Mouse (Mus musculus) midbrain, embryonic 13.5 days (tissue): ENCODE results near the gene Efna2. TPM values are rescaled to one million over a fixed set of nuclear protein-coding genes. Genes with fewer than 3 reads are reported as not detected.

Experiments
- ATAC-seq: fragments of 200-750 bp; cut with Nextera tagmentation; 2 replicates; pipeline ENCODE4 v1.8.0; 2017; ENCODE audit warnings: mild to moderate bottlenecking, moderate TSS enrichment, moderate library complexity
- H3K27ac ChIP-seq: fragments of 300-500 bp; sonication (generic); 2 replicates; pipeline ENCODE4 v1.5.1; 2015; ENCODE audit warnings: inconsistent platforms, mild to moderate bottlenecking, moderate library complexity
- H3K27me3 ChIP-seq: fragments of 300-500 bp; sonication (generic); 2 replicates; pipeline ENCODE4 v1.6.1; 2015; ENCODE audit warnings: mild to moderate bottlenecking, inconsistent platforms
- H3K36me3 ChIP-seq: fragments of 300-500 bp; sonication (generic); 2 replicates; pipeline ENCODE4 v1.6.1; 2015; ENCODE audit warnings: mild to moderate bottlenecking, inconsistent platforms
- H3K4me1 ChIP-seq: fragments of 300-500 bp; sonication (generic); replicated peaks from 2 replicates; pipeline ENCODE4 v1.6.1; 2015; ENCODE audit warnings: inconsistent platforms
- H3K4me2 ChIP-seq: fragments of 300-500 bp; sonication (generic); replicated peaks from 2 replicates; pipeline ENCODE4 v1.6.1; 2015; ENCODE audit warnings: moderate library complexity, mild to moderate bottlenecking, inconsistent platforms
- H3K4me3 ChIP-seq: fragments of 300-500 bp; sonication (generic); replicated peaks from 2 replicates; pipeline ENCODE4 v1.5.1; 2015; ENCODE audit warnings: mild to moderate bottlenecking, inconsistent platforms
- H3K9ac ChIP-seq: fragments of 300-500 bp; sonication (generic); replicated peaks from 2 replicates; pipeline ENCODE4 v1.6.1; 2015; ENCODE audit warnings: mild to moderate bottlenecking, inconsistent platforms
- H3K9me3 ChIP-seq: fragments of 300-500 bp; sonication (generic); 2 replicates; pipeline ENCODE4 v1.6.1; 2016; ENCODE audit warnings: mild to moderate bottlenecking, inconsistent platforms
- WGBS: fragments of 180-500 bp; shearing (Covaris S2); methylation state at CpG from one replicate; pipeline ENCODE4 v1.1.7; 2015; 5-methylcytosine and 5-hydroxymethylcytosine counted together
- polyA plus RNA-seq: library from polyadenylated mRNA; unstranded; fragments of >200 nt; fragmentation: Nextera tagmentation; extraction: Ambion mirVana; gene quantifications from 2 replicates; pipeline ENCODE4 v1.2.1, GENCODE M21; 2015

Efna2 gene
- polyA plus RNA-seq, 1 experiment from 2014 or later = 41.3 TPM

- Histone ChIP-seq H3K4me1 (peaks cover 71% of the 10 kb centered on the region), H3K27ac (no peak overlapping the region), H3K4me3 (no peak overlapping the region), H3K27me3 (no peaks in the 10 kb centered on the region), H3K9ac (peak overlapping the region; percentile 1; the same call in 1 of the 2 replicates), H3K36me3 (peaks cover 31% of the 10 kb centered on the region), H3K4me2 (no peak overlapping the region; the same call in 1 of the 2 replicates), H3K9me3 (no peaks in the 10 kb centered on the region)
- no peak for ATAC-seq
- whole genome bisulfite sequencing = 97% methylated on average over 12 of the region's 12 CpGs
Measured at GRCm38 (mm10) chr10:80144159-80144558, 35.1 kb upstream of the Efna2 start.

GRCm38 (mm10) chr10:80144864-80145838 is 34.1 kb upstream of the Efna2 start:
- H3K4me3 ChIP-seq = no peak overlapping the region

GRCm38 (mm10) chr10:80145896-80146295 is 33.4 kb upstream of the Efna2 start:
- Histone ChIP-seq H3K36me3 (peaks cover 31% of the 10 kb centered on the region), H3K27ac (peak overlapping the region; percentile 4; the same call in 1 of the 2 replicates), H3K27me3 (no peaks in the 10 kb centered on the region), H3K9ac (peak overlapping the region; percentile 24; the same call in 1 of the 2 replicates), H3K4me1 (peaks cover 60% of the 10 kb centered on the region), H3K4me2 (0 out of 2 replicates have a peak overlapping the region, but pooled peaks have one; percentile 7), H3K4me3 (no peak overlapping the region), H3K9me3 (no peaks in the 10 kb centered on the region)
- no peak for ATAC-seq
- WGBS = 94% methylated on average over 6 of the region's 6 CpGs

More at GRCm38 (mm10) chr10:80144864-80145838, 34.1 kb upstream of the Efna2 start:
- Histone ChIP-seq H3K4me2 (no peak overlapping the region), H3K27ac (0 out of 2 replicates have a peak overlapping the region, but pooled peaks have one; percentile 4), H3K4me1 (peaks cover 65% of the 10 kb centered on the region), H3K27me3 (no peaks in the 10 kb centered on the region), H3K9ac (peak overlapping the region; percentile 24; the same call in 1 of the 2 replicates), H3K9me3 (no peaks in the 10 kb centered on the region), H3K36me3 (peaks cover 31% of the 10 kb centered on the region)
- no peak for ATAC-seq
- 72% methylated on average over 20 of the region's 20 CpGs for WGBS

GRCm38 (mm10) chr10:80146568-80147011 is 32.7 kb upstream of the Efna2 start:
- H3K4me3 ChIP-seq = no peak overlapping the region

GRCm38 (mm10) chr10:80147146-80147718 is 32.0 kb upstream of the Efna2 start:
- Histone ChIP-seq H3K9ac (peak overlapping the region; percentile 98; the same call in 1 of the 2 replicates), H3K9me3 (no peaks in the 10 kb centered on the region), H3K36me3 (peaks cover 44% of the 10 kb centered on the region), H3K4me3 (peak overlapping the region; percentile 98), H3K4me2 (peak overlapping the region; percentile 79), H3K27me3 (no peaks in the 10 kb centered on the region), H3K4me1 (peaks cover 57% of the 10 kb centered on the region), H3K27ac (peak overlapping the region; percentile 100)
- no peak for ATAC-seq
- WGBS = 72% methylated on average over 5 of the region's 5 CpGs

More at GRCm38 (mm10) chr10:80146568-80147011, 32.7 kb upstream of the Efna2 start:
- WGBS = 74% methylated on average over 4 of the region's 4 CpGs
- Histone ChIP-seq H3K4me2 (peak overlapping the region; percentile 7; the same call in 1 of the 2 replicates), H3K36me3 (peaks cover 37% of the 10 kb centered on the region), H3K27me3 (no peaks in the 10 kb centered on the region), H3K9me3 (no peaks in the 10 kb centered on the region), H3K9ac (peak overlapping the region; percentile 24; the same call in 1 of the 2 replicates), H3K4me1 (peaks cover 55% of the 10 kb centered on the region), H3K27ac (peak overlapping the region; percentile 100; the same call in 1 of the 2 replicates)
- no peak for ATAC-seq

- Histone ChIP-seq H3K9me3 (no peaks in the 10 kb centered on the region), H3K27ac (peak within 1 kb of the TSS; percentile 100), H3K4me2 (peak within 1 kb of the TSS; percentile 79), H3K4me3 (peak within 1 kb of the TSS; percentile 98), H3K4me1 (peaks cover 59% of the 10 kb centered on the region), H3K36me3 (peaks cover 51% of the 10 kb centered on the region), H3K9ac (peak within 1 kb of the TSS; percentile 98), H3K27me3 (no peaks in the 10 kb centered on the region)
- WGBS = 1% methylated on average over 36 of the region's 42 CpGs
- peak; percentile 17 for ATAC-seq
Measured at GRCm38 (mm10) chr10:80147719-80148601, 31.3 kb upstream of the Efna2 start, which contains the start of gene Midn. Gene Midn, plus strand, starts transcription at chr10:80148272.

GRCm38 (mm10) chr10:80148610-80149290 is 30.5 kb upstream of the Efna2 start:
- Histone ChIP-seq H3K9me3 (no peaks in the 10 kb centered on the region), H3K27me3 (no peaks in the 10 kb centered on the region), H3K27ac (peak overlapping the region; percentile 100), H3K9ac (peak overlapping the region; percentile 98), H3K4me1 (peaks cover 59% of the 10 kb centered on the region), H3K4me3 (peak overlapping the region; percentile 98), H3K36me3 (peaks cover 54% of the 10 kb centered on the region), H3K4me2 (peak overlapping the region; percentile 79)
- under 1% methylated on average over 53 of the region's 57 CpGs for WGBS
- peak; percentile 32 for ATAC-seq

- under 1% methylated on average over 84 of the region's 88 CpGs for WGBS
- H3K9ac ChIP-seq = peak overlapping the region; percentile 100
Measured at GRCm38 (mm10) chr10:80149291-80150225, 29.7 kb upstream of the Efna2 start.

GRCm38 (mm10) chr10:80150226-80151210 is 28.8 kb upstream of the Efna2 start:
- peak overlapping the region; percentile 98 for H3K4me3 ChIP-seq
- H3K9ac ChIP-seq = peak overlapping the region; percentile 100
- peak overlapping the region; percentile 100 for H3K27ac ChIP-seq
- H3K27me3 ChIP-seq = no peaks in the 10 kb centered on the region
- H3K4me2 ChIP-seq = peak overlapping the region; percentile 100
- no peak for ATAC-seq
- H3K36me3 ChIP-seq = peaks cover 54% of the 10 kb centered on the region
- H3K4me1 ChIP-seq = peaks cover 61% of the 10 kb centered on the region
- under 1% methylated on average over 63 of the region's 71 CpGs for WGBS
- no peaks in the 10 kb centered on the region for H3K9me3 ChIP-seq

More at GRCm38 (mm10) chr10:80149291-80150225, 29.7 kb upstream of the Efna2 start:
- peaks cover 54% of the 10 kb centered on the region for H3K36me3 ChIP-seq
- H3K27me3 ChIP-seq = no peaks in the 10 kb centered on the region
- peak overlapping the region; percentile 98 for H3K4me3 ChIP-seq
- peak overlapping the region; percentile 100 for H3K4me2 ChIP-seq
- peak; percentile 83 for ATAC-seq
- no peaks in the 10 kb centered on the region for H3K9me3 ChIP-seq
- peaks cover 59% of the 10 kb centered on the region for H3K4me1 ChIP-seq
- peak overlapping the region; percentile 100 for H3K27ac ChIP-seq
